In the genomic region with DNA sequence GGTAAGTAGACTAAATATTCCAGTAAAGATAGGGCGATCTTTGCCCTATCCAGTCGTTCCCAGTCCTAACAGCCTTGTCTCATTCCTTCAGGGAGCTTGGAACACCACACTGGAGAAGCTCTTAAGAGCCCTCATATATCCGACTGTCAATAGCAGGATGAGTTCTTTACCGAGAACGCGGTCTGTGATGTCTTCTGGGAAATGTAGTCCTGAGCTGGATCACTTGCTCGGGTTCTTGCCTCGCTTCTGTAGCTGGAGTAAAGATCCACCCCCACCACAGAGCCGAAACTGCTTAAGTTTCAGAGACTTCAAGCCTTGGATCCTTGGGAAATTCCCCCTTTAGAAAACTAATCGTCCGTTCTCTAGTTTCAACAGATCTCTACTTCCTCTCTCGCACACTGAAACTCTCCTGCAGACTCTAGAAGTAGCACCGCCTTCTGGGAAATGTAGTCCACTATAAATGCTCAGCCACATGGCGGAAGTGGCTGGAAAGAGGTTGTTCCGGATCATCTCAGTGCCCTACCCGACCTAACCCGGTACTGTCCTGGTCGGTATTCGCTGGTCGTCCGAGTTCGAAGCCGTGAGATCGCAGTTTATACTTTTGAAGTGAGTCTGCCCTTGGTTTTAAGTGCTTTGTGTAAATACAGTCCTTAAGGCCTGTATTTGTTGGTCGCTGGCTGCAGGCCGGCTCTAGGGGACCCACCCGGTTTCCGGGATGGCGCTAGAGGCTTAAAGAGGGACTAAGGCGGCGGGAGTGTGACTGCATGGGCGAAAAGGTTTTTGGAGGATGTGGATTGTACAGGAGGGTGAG, we compare ENCODE assay signal across 8 mouse cellular contexts. TPM values are rescaled to one million over a fixed set of nuclear protein-coding genes. Genes with fewer than 3 reads are reported as not detected.
DNase-seq lines count a peak whose midpoint lies in the region; ATAC-seq and TF ChIP-seq lines count a peak whose summit lies in the region.

A gene (plus strand): TSS at position 463 of the 811 bp plus-strand sequence.

- WGBS in bone marrow, adult 2 months = under 1% methylated on average over 32 of the region's 32 CpGs
- whole genome bisulfite sequencing in kidney, embryonic 14.5 days = under 1% methylated on average over 32 of the region's 32 CpGs
- under 1% methylated on average over 32 of the region's 32 CpGs for WGBS in limb, embryonic 15.5 days

- H3K4me2 ChIP-seq in kidney, embryonic 14.5 days (replicated peaks; ENCODE audit: low read depth, low read length) = peak within 1 kb of the TSS; percentile 71
- H3K4me2 ChIP-seq in limb, embryonic 15.5 days = peak within 1 kb of the TSS; percentile 57

- H3K9ac ChIP-seq in kidney, embryonic 14.5 days (ENCODE audit: low read depth, low read length) = peak within 1 kb of the TSS; percentile 66
- H3K9ac ChIP-seq in limb, embryonic 15.5 days = peak within 1 kb of the TSS; percentile 58

- TF ChIP-seq POLR2A in bone marrow, adult 2 months (IDR thresholded peaks at IDR 0.05; ENCODE audit: borderline replicate concordance, control insufficient read depth, low read depth, low read length) = no peak
- peak; percentile 89 for TF ChIP-seq POLR2A in embryonic fibroblast, embryonic 13.5 days (IDR thresholded peaks at IDR 0.05; ENCODE audit: low read depth, low read length)

- peak within 1 kb of the TSS; percentile 84 for H3K27ac ChIP-seq in bone marrow, adult 2 months (ENCODE audit: control insufficient read depth, insufficient read depth, low read depth, low read length, poor library complexity)
- H3K27ac ChIP-seq in embryonic fibroblast, embryonic 13.5 days (ENCODE audit: insufficient read depth, low read length) = peak within 1 kb of the TSS; percentile 99
- H3K27ac ChIP-seq in kidney, embryonic 14.5 days (ENCODE audit: low read depth, low read length) = peak within 1 kb of the TSS; percentile 93
- peak within 1 kb of the TSS; percentile 95 for H3K27ac ChIP-seq in limb, embryonic 15.5 days

- ATAC-seq in kidney, embryonic 14.5 days (ENCODE audit: low FRiP score, low TSS enrichment) = peak; percentile 96
- ATAC-seq in limb, embryonic 15.5 days (ENCODE audit: insufficient number of reproducible peaks, low FRiP score, low TSS enrichment, low read depth) = peak; percentile 89

- no peaks in the 10 kb centered on the region for H3K27me3 ChIP-seq in kidney, embryonic 14.5 days (ENCODE audit: control insufficient read depth, insufficient read depth, low read length)
- H3K27me3 ChIP-seq in limb, embryonic 15.5 days = no peaks in the 10 kb centered on the region

- peaks cover 15% of the 10 kb centered on the region for H3K36me3 ChIP-seq in kidney, embryonic 14.5 days (ENCODE audit: control insufficient read depth, insufficient read depth, low read length)
- H3K36me3 ChIP-seq in limb, embryonic 15.5 days = peaks cover 24% of the 10 kb centered on the region

- no peaks in the 10 kb centered on the region; the same call in 1 of the 2 replicates for H3K4me1 ChIP-seq in bone marrow, adult 2 months (ENCODE audit: control insufficient read depth, insufficient read depth, low read length)
- H3K4me1 ChIP-seq in embryonic fibroblast, embryonic 13.5 days (ENCODE audit: control insufficient read depth, insufficient read depth, low read length) = no peaks in the 10 kb centered on the region
- H3K4me1 ChIP-seq in kidney, embryonic 14.5 days (ENCODE audit: control insufficient read depth, insufficient read depth, low read length) = peaks cover 8% of the 10 kb centered on the region; the same call in 1 of the 2 replicates
- H3K4me1 ChIP-seq in limb, embryonic 15.5 days = peaks cover 16% of the 10 kb centered on the region

- peak within 1 kb of the TSS; percentile 71 for H3K4me3 ChIP-seq in bone marrow, adult 2 months (replicated peaks; ENCODE audit: control insufficient read depth, low read depth, low read length)
- H3K4me3 ChIP-seq in embryonic fibroblast, embryonic 13.5 days (ENCODE audit: insufficient read depth, low read length) = peak within 1 kb of the TSS; percentile 86
- H3K4me3 ChIP-seq in kidney, embryonic 14.5 days (ENCODE audit: low read length) = peak within 1 kb of the TSS; percentile 83
- peak within 1 kb of the TSS; percentile 79 for H3K4me3 ChIP-seq in limb, embryonic 15.5 days

- no peaks in the 10 kb centered on the region for H3K9me3 ChIP-seq in kidney, embryonic 14.5 days (ENCODE audit: control insufficient read depth, low read length)
- no peaks in the 10 kb centered on the region for H3K9me3 ChIP-seq in limb, embryonic 15.5 days

- DNase-seq in A20 (ENCODE audit: low read depth, low spot score) = peak; percentile 96
- DNase-seq in heart, adult 9 months (ENCODE audit: low spot score in 2 of 2) = peak; percentile 95 to 97
- DNase-seq in monocyte, adult 2 months (ENCODE audit: low read depth in 1 of 2, low spot score in 2 of 2) = peak; percentile 71 to 81
- peak; percentile 92 to 93 for DNase-seq in spleen, postnatal 36 days (ENCODE audit: low spot score in 2 of 2)

- TF ChIP-seq CTCF in bone marrow, adult 2 months (IDR thresholded peaks at IDR 0.05; ENCODE audit: control insufficient read depth, insufficient read depth, low read length) = no peak
- TF ChIP-seq CTCF in embryonic fibroblast, embryonic 13.5 days (IDR thresholded peaks at IDR 0.05; ENCODE audit: borderline replicate concordance, insufficient read depth, low read length) = no peak

RNA-seq across cellular contexts. Expression of the gene that starts here (rescaled TPM):
- 2.0 and 3.3 TPM in 2 replicates for polyA plus RNA-seq in bone marrow, adult 2 months (2011; ENCODE audit: insufficient read depth, insufficient read length, low replicate concordance, missing spikeins)
- polyA plus RNA-seq in embryonic fibroblast, embryonic 13.5 days (2011; ENCODE audit: insufficient read length, low read depth, missing spikeins) = 10.3 and 13.3 TPM in 2 replicates
- 9.1 and 14.3 TPM in 2 replicates for polyA plus RNA-seq in kidney, embryonic 14.5 days (2014; fragmentation: Nextera tagmentation; extraction: Ambion mirVana)
- 14.0 and 15.4 TPM in 2 replicates for polyA plus RNA-seq in limb, embryonic 15.5 days (2015; fragmentation: Nextera tagmentation; extraction: Ambion mirVana)

Comparison
In these comparisons a context has a peak if more than half of its experiments do, and no peak if none do; other contexts are left out.
1. Peak in every context shown above with its lines: DNase-seq, ATAC-seq, H3K4me3 ChIP-seq and H3K27ac ChIP-seq.